Mouse (Mus musculus) erythroblast, embryonic 14.5 days (primary cell): ENCODE results near the gene Tiprl.

Experiments
- GATA1 ChIP-seq: IDR thresholded peaks from 2 replicates; pipeline ENCODE4 v1.6.1; 2012; ENCODE audit warnings: low read length, inconsistent platforms, mixed read lengths
- TAL1 ChIP-seq: IDR thresholded peaks from 3 replicates; pipeline ENCODE4 v1.6.1; 2012; ENCODE audit warnings: low read length, inconsistent platforms, mixed read lengths

- TF ChIP-seq GATA1 (no peak), TAL1 (no peak)
These were observed 50.3 kb downstream of the Tiprl start for GRCm38 (mm10) chr1:165186491-165186890.
